Mouse (Mus musculus) cerebral cortex, adult 2 months (tissue): Measurements from ENCODE around the gene B3galt1.

Experiments used
- WGBS: fragments of 180-500 bp; shearing (Covaris S2); methylation state at CpG from one replicate; pipeline ENCODE4 v1.1.7; 2018; 5-methylcytosine and 5-hydroxymethylcytosine counted together

Gene B3galt1

GRCm38 (mm10) chr2:67751585-67751984 is 185.9 kb downstream of the B3galt1 start:
- WGBS = 69% methylated on average over 3 of the region's 3 CpGs

GRCm38 (mm10) chr2:67756507-67756906 is 190.8 kb downstream of the B3galt1 start:
- 42% methylated on average over 6 of the region's 6 CpGs for WGBS

GRCm38 (mm10) chr2:67787536-67787935 is 221.9 kb downstream of the B3galt1 start:
- WGBS = 67% methylated on average over 3 of the region's 3 CpGs

- WGBS = 83% methylated on average over 4 of the region's 4 CpGs
Measured at GRCm38 (mm10) chr2:67797561-67797960, 231.9 kb downstream of the B3galt1 start.

- 87% methylated on average over 3 of the region's 3 CpGs for WGBS
Measured at GRCm38 (mm10) chr2:67799981-67800380, 234.3 kb downstream of the B3galt1 start.

- 68% methylated on average over 2 of the region's 2 CpGs for WGBS
Measured at GRCm38 (mm10) chr2:67816149-67816548, 250.5 kb downstream of the B3galt1 start.

GRCm38 (mm10) chr2:67818014-67818413 is 252.3 kb downstream of the B3galt1 start:
- 26% methylated on average over 2 of the region's 2 CpGs for WGBS

- 70% methylated on average over 5 of the region's 5 CpGs for WGBS
Measured at GRCm38 (mm10) chr2:67822360-67822759, 256.7 kb downstream of the B3galt1 start.

GRCm38 (mm10) chr2:67827697-67828096 is 262.0 kb downstream of the B3galt1 start:
- WGBS = 79% methylated on average over 4 of the region's 4 CpGs

- 79% methylated on average over 5 of the region's 5 CpGs for WGBS
Measured at GRCm38 (mm10) chr2:67829055-67829915, 263.6 kb downstream of the B3galt1 start.

GRCm38 (mm10) chr2:67847806-67848205 is 282.1 kb downstream of the B3galt1 start:
- 41% methylated on average over 8 of the region's 8 CpGs for WGBS

GRCm38 (mm10) chr2:67850725-67851124 is 285.1 kb downstream of the B3galt1 start:
- 89% methylated on average over 3 of the region's 3 CpGs for WGBS

GRCm38 (mm10) chr2:67858340-67858739 is 292.7 kb downstream of the B3galt1 start:
- WGBS = 86% methylated on average over 2 of the region's 2 CpGs

GRCm38 (mm10) chr2:67859004-67859403 is 293.3 kb downstream of the B3galt1 start:
- WGBS = 79% methylated on average over 2 of the region's 2 CpGs

GRCm38 (mm10) chr2:67873368-67873767 is 307.7 kb downstream of the B3galt1 start:
- WGBS = 65% methylated on average over 3 of the region's 3 CpGs

GRCm38 (mm10) chr2:67879836-67880235 is 314.2 kb downstream of the B3galt1 start:
- 94% methylated on average over 3 of the region's 3 CpGs for WGBS

- 53% methylated on average over 1 of the region's 1 CpGs for WGBS
Measured at GRCm38 (mm10) chr2:67881713-67882281, 316.1 kb downstream of the B3galt1 start.

- WGBS = 35% methylated on average over 2 of the region's 2 CpGs
Measured at GRCm38 (mm10) chr2:67897956-67898689, 332.5 kb downstream of the B3galt1 start.

GRCm38 (mm10) chr2:67901574-67901973 is 335.9 kb downstream of the B3galt1 start:
- 70% methylated on average over 6 of the region's 6 CpGs for WGBS

- 68% methylated on average over 8 of the region's 8 CpGs for WGBS
Measured at GRCm38 (mm10) chr2:67902651-67903292, 337.1 kb downstream of the B3galt1 start.

- 69% methylated on average over 1 of the region's 1 CpGs for WGBS
Measured at GRCm38 (mm10) chr2:67903769-67904168, 338.1 kb downstream of the B3galt1 start.

- 56% methylated on average over 3 of the region's 3 CpGs for WGBS
Measured at GRCm38 (mm10) chr2:67931994-67932393, 366.3 kb downstream of the B3galt1 start.
